Mouse (Mus musculus) lung, embryonic 16.5 days (tissue): Measurements from ENCODE around the gene Meox1. TPM values are rescaled to one million over a fixed set of nuclear protein-coding genes. Genes with fewer than 3 reads are reported as not detected.

Experiments
- ATAC-seq: fragments of 200-750 bp; cut with Nextera tagmentation; 2 replicates; pipeline ENCODE4 v1.8.0; 2017; ENCODE audit warnings: low read depth, mild to moderate bottlenecking, moderate library complexity
- H3K27ac ChIP-seq: fragments of 300-500 bp; sonication (generic); 2 replicates; pipeline ENCODE4 v1.5.1; 2014; ENCODE audit warnings: mild to moderate bottlenecking, control low read depth, low read length
- H3K27me3 ChIP-seq: fragments of 300-500 bp; sonication (generic); 2 replicates; pipeline ENCODE4 v1.6.1; 2014; ENCODE audit warnings: low read depth, low read length, mixed read lengths; ENCODE audit not compliant: control insufficient read depth, insufficient read depth
- H3K36me3 ChIP-seq: fragments of 300-500 bp; sonication (generic); 2 replicates; pipeline ENCODE4 v1.6.1; 2014; ENCODE audit warnings: low read length; ENCODE audit not compliant: control insufficient read depth, insufficient read depth
- H3K4me1 ChIP-seq: fragments of 300-500 bp; sonication (generic); replicated peaks from 2 replicates; pipeline ENCODE4 v1.6.1; 2014; ENCODE audit warnings: low read length, mixed read lengths; ENCODE audit not compliant: control insufficient read depth, insufficient read depth
- H3K4me2 ChIP-seq: fragments of 300-500 bp; sonication (generic); 2 replicates; pipeline ENCODE4 v1.6.1; 2014; ENCODE audit warnings: low read depth, low read length, control low read depth
- H3K4me3 ChIP-seq: fragments of 300-500 bp; sonication (generic); 2 replicates; pipeline ENCODE4 v1.5.1; 2014; ENCODE audit warnings: mild to moderate bottlenecking, low read length, control low read depth
- H3K9ac ChIP-seq: fragments of 300-500 bp; sonication (generic); 2 replicates; pipeline ENCODE4 v1.6.1; 2014; ENCODE audit warnings: low read length, control low read depth
- H3K9me3 ChIP-seq: fragments of 300-500 bp; sonication (generic); 2 replicates; pipeline ENCODE4 v1.6.1; 2016; ENCODE audit warnings: low read length; ENCODE audit not compliant: control insufficient read depth
- WGBS: fragments of 180-500 bp; shearing (Covaris S2); extraction: QIAGEN DNeasy Blood & Tissue Kit; methylation state at CpG from one replicate; pipeline ENCODE4 v1.1.7; 2014; 5-methylcytosine and 5-hydroxymethylcytosine counted together
- polyA plus RNA-seq: library from polyadenylated mRNA; unstranded; fragments of >200 nt; fragmentation: Nextera tagmentation; extraction: Ambion mirVana; gene quantifications from 2 replicates; pipeline ENCODE4 v1.2.1, GENCODE M21; 2015

The Meox1 gene
- polyA plus RNA-seq, 1 experiment from 2014 or later, result 11.7 TPM

- no peaks in the 10 kb centered on the region for H3K4me1 ChIP-seq
- H3K27me3 ChIP-seq, result no peaks in the 10 kb centered on the region; the same call in 1 of the 2 replicates
- WGBS, result 51% methylated on average over 6 of the region's 6 CpGs
- no peak overlapping the region for H3K4me3 ChIP-seq
- no peak overlapping the region for H3K27ac ChIP-seq
- no peak overlapping the region for H3K4me2 ChIP-seq
- H3K36me3 ChIP-seq, result no peaks in the 10 kb centered on the region
- no peak for ATAC-seq
- H3K9me3 ChIP-seq, result no peaks in the 10 kb centered on the region
- no peak overlapping the region for H3K9ac ChIP-seq
These were observed 14.6 kb upstream of the Meox1 start for GRCm38 (mm10) chr11:101908777-101909176.

DNA sequence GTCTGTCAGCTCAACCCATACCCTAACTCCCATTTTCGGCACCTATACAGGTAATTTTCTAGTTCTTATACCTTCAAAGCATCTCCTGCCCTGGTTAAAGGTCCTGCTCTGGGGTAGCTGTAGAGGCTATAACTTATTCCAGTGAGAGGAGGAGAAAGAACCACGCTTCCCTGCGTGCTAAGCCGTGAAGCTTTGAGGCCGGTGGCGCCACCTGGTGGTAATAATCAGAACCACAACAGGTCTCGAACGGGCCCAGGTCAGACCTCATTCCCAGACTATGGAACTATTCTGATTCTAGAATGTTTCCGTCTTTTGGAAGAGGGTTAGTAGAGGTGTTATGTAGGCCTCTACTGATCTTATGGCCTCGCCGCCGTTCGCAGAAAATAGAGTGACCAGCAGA is 10.9 kb upstream of the Meox1 start:
- WGBS, result 26% methylated on average over 13 of the region's 13 CpGs
- H3K36me3 ChIP-seq, result no peaks in the 10 kb centered on the region
- H3K4me3 ChIP-seq, result no peak overlapping the region
- no peak overlapping the region for H3K9ac ChIP-seq
- peak; percentile 75 for ATAC-seq
- peaks cover 6% of the 10 kb centered on the region for H3K4me1 ChIP-seq
- no peak overlapping the region for H3K27ac ChIP-seq
- H3K4me2 ChIP-seq, result no peak overlapping the region
- H3K27me3 ChIP-seq, result no peaks in the 10 kb centered on the region; the same call in 1 of the 2 replicates
- peaks cover 3% of the 10 kb centered on the region; the same call in 1 of the 2 replicates for H3K9me3 ChIP-seq

DNA sequence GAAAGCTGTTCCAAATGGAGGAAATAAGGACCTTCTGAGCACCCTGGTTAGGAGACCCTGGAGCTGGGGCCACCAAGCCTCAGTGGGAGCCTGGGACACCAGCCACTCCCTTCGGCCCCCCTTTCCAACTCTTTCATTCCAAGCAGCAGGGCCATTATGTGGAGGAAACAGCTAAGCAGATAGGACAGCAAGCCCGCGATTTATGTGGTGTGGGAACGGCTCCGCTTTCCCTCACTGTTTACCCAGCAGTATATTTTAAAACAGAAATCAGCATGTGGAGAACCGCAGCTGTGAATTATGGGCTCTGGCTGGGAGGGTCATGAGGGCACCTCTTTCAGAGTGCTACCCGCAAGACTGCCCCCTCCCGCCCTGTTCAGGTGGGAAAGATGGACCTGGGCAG is 7.1 kb upstream of the Meox1 start:
- Histone ChIP-seq H3K36me3 (no peaks in the 10 kb centered on the region), H3K9me3 (peaks cover 3% of the 10 kb centered on the region; the same call in 1 of the 2 replicates), H3K4me1 (peaks cover 11% of the 10 kb centered on the region), H3K9ac (0 out of 2 replicates have a peak overlapping the region, but pooled peaks have one; percentile 26), H3K27ac (no peak overlapping the region), H3K4me3 (no peak overlapping the region), H3K27me3 (no peaks in the 10 kb centered on the region), H3K4me2 (no peak overlapping the region)
- ATAC-seq, result peak; percentile 31
- 36% methylated on average over 8 of the region's 8 CpGs for WGBS

DNA sequence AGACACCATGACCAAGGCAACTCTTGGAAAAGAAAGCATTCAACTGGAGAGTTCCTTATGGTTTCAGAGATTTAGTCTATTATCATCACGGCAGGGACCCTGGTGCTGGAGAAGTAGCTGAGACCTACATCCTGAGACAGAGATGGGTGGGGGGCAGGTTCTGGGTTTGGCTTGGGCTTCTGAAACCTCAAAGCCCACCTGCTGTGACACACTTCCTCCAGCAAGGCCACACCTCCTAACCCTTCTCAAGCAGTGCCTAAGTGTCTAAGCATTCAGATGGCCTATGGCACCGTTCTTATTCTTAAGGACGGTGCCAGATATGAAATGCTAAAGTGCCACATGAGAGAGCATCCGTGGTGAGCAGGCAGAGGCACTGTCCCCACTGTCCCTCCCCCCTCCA is 4.2 kb upstream of the Meox1 start:
- ATAC-seq, result no peak
- no peak overlapping the region for H3K27ac ChIP-seq
- H3K4me2 ChIP-seq, result no peak overlapping the region
- WGBS, result 82% methylated on average over 4 of the region's 4 CpGs
- peaks cover 20% of the 10 kb centered on the region for H3K4me1 ChIP-seq
- H3K27me3 ChIP-seq, result no peaks in the 10 kb centered on the region
- H3K36me3 ChIP-seq, result no peaks in the 10 kb centered on the region
- no peak overlapping the region for H3K4me3 ChIP-seq
- peaks cover 3% of the 10 kb centered on the region; the same call in 1 of the 2 replicates for H3K9me3 ChIP-seq
- H3K9ac ChIP-seq, result no peak overlapping the region

GRCm38 (mm10) chr11:101896546-101897361 is 2.6 kb upstream of the Meox1 start:
- WGBS, result 19% methylated on average over 13 of the region's 13 CpGs
- H3K4me3 ChIP-seq, result no peak overlapping the region
- peaks cover 23% of the 10 kb centered on the region for H3K4me1 ChIP-seq
- no peak overlapping the region for H3K9ac ChIP-seq
- H3K36me3 ChIP-seq, result no peaks in the 10 kb centered on the region
- H3K4me2 ChIP-seq, result no peak overlapping the region
- H3K27me3 ChIP-seq, result no peaks in the 10 kb centered on the region
- H3K27ac ChIP-seq, result peak overlapping the region; percentile 50; the same call in 1 of the 2 replicates
- peak; percentile 65 for ATAC-seq
- H3K9me3 ChIP-seq, result peaks cover 3% of the 10 kb centered on the region; the same call in 1 of the 2 replicates

DNA sequence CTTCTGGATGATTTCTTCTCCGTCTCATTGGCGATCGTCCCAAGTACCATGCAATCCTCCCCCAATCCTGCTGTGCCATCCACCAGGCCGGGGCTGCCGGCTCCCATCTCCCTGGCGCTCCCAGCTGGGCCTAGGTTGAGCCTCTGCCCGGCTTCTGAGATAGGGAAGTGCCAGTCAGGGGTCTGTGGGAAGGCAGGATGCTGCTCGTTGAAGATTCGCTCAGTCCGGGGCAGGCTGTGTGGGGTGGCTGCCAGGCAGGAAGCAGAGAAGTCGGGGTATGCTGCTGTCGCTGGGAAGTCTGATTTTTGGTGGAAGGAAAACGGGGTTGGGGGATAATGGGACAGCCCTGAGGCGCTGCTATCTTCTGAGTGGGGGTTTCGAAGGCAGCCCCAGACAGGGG is 614 bp downstream of the Meox1 start:
- peak; percentile 23; the same call in 1 of the 2 replicates for ATAC-seq

GRCm38 (mm10) chr11:101891451-101891850 is 2.7 kb downstream of the Meox1 start:
- Histone ChIP-seq H3K4me1 (peaks cover 40% of the 10 kb centered on the region), H3K9ac (0 out of 2 replicates have a peak overlapping the region, but pooled peaks have one; percentile 10), H3K27ac (no peak overlapping the region), H3K9me3 (no peaks in the 10 kb centered on the region), H3K4me2 (peak overlapping the region; percentile 28), H3K27me3 (no peaks in the 10 kb centered on the region; the same call in 1 of the 2 replicates), H3K36me3 (no peaks in the 10 kb centered on the region), H3K4me3 (no peak overlapping the region)
- WGBS, result 11% methylated on average over 11 of the region's 11 CpGs
- ATAC-seq, result no peak

More for the DNA sequence above, 614 bp downstream of the Meox1 start:
- peak overlapping the region; percentile 43 for H3K4me2 ChIP-seq
- H3K4me3 ChIP-seq, result peak overlapping the region; percentile 26
- peaks cover 36% of the 10 kb centered on the region for H3K4me1 ChIP-seq
- peak overlapping the region; percentile 48 for H3K9ac ChIP-seq
- no peaks in the 10 kb centered on the region; the same call in 1 of the 2 replicates for H3K27me3 ChIP-seq
- WGBS, result 24% methylated on average over 15 of the region's 15 CpGs
- no peaks in the 10 kb centered on the region for H3K9me3 ChIP-seq
- H3K27ac ChIP-seq, result peak overlapping the region; percentile 60
- H3K36me3 ChIP-seq, result no peaks in the 10 kb centered on the region

- peak overlapping the region; percentile 33; the same call in 1 of the 2 replicates for H3K9ac ChIP-seq
- no peaks in the 10 kb centered on the region for H3K9me3 ChIP-seq
- H3K4me2 ChIP-seq, result peak overlapping the region; percentile 42
- H3K36me3 ChIP-seq, result no peaks in the 10 kb centered on the region
- ATAC-seq, result no peak
- WGBS, result 8% methylated on average over 13 of the region's 13 CpGs
- no peaks in the 10 kb centered on the region; the same call in 1 of the 2 replicates for H3K27me3 ChIP-seq
- peaks cover 55% of the 10 kb centered on the region for H3K4me1 ChIP-seq
- no peak overlapping the region for H3K4me3 ChIP-seq
- H3K27ac ChIP-seq, result no peak overlapping the region
These were observed 4.4 kb downstream of the Meox1 start for GRCm38 (mm10) chr11:101889781-101890180.

GRCm38 (mm10) chr11:101888820-101889219 is 5.4 kb downstream of the Meox1 start:
- Histone ChIP-seq H3K9me3 (no peaks in the 10 kb centered on the region), H3K9ac (no peak overlapping the region), H3K4me2 (no peak overlapping the region), H3K27ac (no peak overlapping the region), H3K36me3 (no peaks in the 10 kb centered on the region), H3K4me1 (peaks cover 53% of the 10 kb centered on the region), H3K27me3 (no peaks in the 10 kb centered on the region; the same call in 1 of the 2 replicates), H3K4me3 (no peak overlapping the region)
- WGBS, result 34% methylated on average over 6 of the region's 6 CpGs
- no peak for ATAC-seq
